Mouse (Mus musculus): Measurements from ENCODE around the gene Grk1.

The Grk1 gene

DNA sequence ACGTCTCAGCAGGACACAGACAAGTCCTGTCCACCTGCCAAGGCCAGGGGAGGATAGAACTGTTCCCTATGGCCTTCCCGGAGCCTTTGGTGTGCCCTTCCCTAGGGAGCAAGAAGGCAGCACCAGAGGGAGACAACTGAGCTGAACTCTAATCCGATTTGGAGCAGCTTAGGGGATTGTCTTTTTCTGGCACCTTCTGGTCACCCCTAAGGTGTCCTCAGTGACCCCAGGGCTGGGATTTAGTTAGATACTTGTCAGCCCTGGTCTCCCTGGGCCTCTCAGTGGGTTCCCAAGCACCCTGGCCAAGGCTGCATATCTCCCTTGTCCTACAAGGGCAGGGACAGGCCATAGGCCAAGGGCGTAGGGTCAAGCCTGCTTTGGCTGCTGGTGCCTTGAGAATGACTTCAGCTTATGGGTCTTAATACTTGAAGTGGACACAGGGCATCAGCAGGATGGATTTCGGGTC lies at the start of gene Grk1:
Grk1 (plus strand) TSS at position 416 of the 466 bp plus-strand sequence.
- DNase-seq (ENCODE audit: low read depth, low spot score): no peak

- DNase-seq (ENCODE audit: low read depth, low spot score): peak; percentile 41
These were observed 48.7 kb upstream of the Grk1 start for GRCm38 (mm10) chr8:13356221-13356620.

DNA sequence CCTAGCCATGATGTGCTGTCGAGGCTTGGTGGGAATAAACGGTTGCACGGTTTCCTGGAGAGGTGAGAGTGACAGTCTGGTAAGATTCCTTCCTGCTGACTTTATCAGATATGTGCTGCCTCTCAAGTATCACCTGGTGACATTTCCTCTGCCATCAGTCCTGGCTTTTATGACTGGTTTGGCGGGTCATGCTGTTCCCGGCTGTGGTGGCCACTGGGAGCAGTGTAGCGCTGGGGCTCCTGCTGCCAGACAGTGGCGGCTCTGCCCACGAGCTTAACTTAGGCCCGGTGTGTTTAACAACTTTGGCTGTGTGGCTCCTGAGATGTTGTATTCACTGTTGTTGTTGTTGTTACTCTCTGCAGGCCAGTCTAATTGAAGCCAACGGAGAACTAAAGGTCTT lies 48.2 kb upstream of the Grk1 start:
- DNase-seq (ENCODE audit: low read depth, low spot score): no peak

GRCm38 (mm10) chr8:13360213-13360612 lies 44.7 kb upstream of the Grk1 start:
- DNase-seq (ENCODE audit: low read depth, low spot score): no peak

DNA sequence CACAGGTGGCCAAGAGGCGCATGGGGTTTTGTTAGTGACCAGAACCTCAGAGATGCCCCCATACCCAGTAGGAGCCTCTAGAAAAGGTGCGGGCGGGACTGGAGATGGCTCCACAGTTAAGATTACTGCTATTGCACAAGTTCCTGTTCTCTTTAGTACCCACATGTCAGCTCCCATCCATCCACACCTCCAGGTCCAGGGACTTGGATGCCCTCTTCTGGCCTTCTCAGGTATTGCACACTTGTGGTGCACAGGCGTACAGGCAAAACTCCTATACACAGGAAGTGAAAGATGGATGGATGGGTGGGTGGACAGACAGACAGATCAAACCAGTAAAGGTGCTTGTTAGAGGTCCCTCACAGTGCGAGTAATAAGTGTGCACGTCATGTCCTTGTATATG lies 43.0 kb upstream of the Grk1 start:
- DNase-seq (ENCODE audit: low read depth, low spot score): peak; percentile 86

GRCm38 (mm10) chr8:13373151-13373662 lies 31.7 kb upstream of the Grk1 start:
- no peak for DNase-seq (ENCODE audit: low read depth, low spot score)

DNA sequence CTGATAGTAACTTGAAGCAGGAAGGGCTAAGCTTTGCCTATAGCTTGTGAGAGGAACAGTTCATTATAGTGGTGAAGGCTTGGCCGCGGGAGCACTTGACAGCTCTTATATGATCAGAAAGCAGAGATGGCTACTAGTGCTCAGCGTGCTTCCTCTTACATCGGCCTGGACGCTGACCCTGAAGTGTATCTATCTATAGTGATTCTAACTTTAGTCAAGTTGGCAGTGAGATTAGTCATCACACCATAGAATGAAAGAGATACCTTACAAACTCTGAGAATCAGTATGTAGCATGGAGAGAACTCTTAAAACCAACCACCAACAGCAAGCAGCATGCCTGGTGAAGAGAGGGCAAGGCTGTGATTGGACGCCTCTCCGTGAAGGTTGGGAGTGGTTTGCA lies 23.3 kb upstream of the Grk1 start:
- DNase-seq (ENCODE audit: low read depth, low spot score): no peak

- DNase-seq (ENCODE audit: low read depth, low spot score): no peak
These were observed 22.3 kb upstream of the Grk1 start for GRCm38 (mm10) chr8:13382536-13382935.

- no peak for DNase-seq (ENCODE audit: low read depth, low spot score)
These were observed 21.9 kb upstream of the Grk1 start for GRCm38 (mm10) chr8:13382999-13383398.

- DNase-seq (ENCODE audit: low read depth, low spot score): no peak
These were observed 18.5 kb upstream of the Grk1 start for GRCm38 (mm10) chr8:13386366-13386765.

- DNase-seq (ENCODE audit: low read depth, low spot score): no peak
These were observed 17.2 kb upstream of the Grk1 start for GRCm38 (mm10) chr8:13387728-13388127.

DNA sequence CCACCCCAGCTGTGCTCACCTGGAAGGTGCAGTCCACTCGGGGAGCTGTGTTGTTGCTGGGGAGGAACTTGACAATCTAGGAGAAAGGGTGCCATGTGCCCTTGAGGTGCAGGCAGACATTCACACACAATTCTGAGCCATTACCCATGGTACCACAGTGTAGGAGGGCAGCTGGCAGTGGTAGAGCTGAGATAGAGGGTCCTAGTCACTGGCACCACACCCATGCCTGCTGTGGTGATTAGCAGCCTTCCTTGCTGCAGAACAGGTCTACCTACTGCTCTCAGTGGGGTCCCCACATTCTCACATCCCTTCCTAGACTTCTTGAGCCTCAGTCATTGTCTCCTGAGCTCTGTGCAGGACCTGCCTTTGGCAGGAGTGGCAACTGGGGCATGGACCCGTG lies 16.1 kb upstream of the Grk1 start:
- DNase-seq (ENCODE audit: low read depth, low spot score): no peak

- DNase-seq (ENCODE audit: low read depth, low spot score): no peak
These were observed 11.0 kb upstream of the Grk1 start for GRCm38 (mm10) chr8:13393869-13394268.

- no peak for DNase-seq (ENCODE audit: low read depth, low spot score)
These were observed 8.2 kb upstream of the Grk1 start, which contains the start of gene Atp4b for GRCm38 (mm10) chr8:13396725-13397124. TSS of gene Atp4b (minus strand) at chr8:13396825.

- DNase-seq (ENCODE audit: low read depth, low spot score): no peak
These were observed 1.4 kb upstream of the Grk1 start for GRCm38 (mm10) chr8:13403517-13403916.

DNA sequence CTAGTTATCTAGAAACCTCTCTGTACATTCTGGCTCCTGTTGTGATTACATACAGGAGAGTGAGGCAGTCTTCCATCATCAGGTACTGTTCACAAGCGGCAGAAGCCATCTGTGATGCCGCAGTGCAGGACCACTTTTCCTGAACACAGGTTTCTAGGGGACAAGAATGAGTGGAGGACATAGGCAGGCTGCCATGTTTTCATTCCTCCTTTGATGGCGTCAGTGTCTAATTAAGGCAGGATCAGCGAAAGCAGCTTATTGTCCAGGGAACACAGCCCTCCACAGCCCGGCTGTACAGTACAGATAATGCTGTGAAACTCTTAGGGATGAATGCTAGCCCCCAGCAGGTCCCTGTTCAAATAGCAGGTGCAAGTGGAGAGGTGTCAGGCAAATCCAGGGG lies 1.1 kb downstream of the Grk1 start:
- no peak for DNase-seq (ENCODE audit: low read depth, low spot score)

DNA sequence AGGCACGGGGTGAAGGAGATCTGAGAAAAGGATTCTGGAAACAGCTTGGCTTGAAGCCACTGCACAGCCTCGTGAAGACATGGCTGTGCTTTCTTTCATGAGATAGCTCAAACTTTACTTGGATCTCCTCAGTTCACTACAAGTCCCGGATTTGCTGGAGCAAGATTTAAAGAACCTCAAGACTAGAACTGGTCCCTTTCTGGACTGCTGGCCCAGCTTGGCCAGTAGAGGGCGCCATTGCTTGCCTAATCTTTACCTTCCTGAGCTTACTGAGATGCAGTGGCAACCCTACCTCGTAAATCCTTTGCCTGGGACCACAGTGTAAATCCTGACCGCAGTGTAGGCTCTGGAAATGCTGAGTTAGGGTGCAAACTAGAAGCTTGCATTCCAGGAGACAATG lies 6.7 kb downstream of the Grk1 start:
- DNase-seq (ENCODE audit: low read depth, low spot score): peak; percentile 82

GRCm38 (mm10) chr8:13412891-13413558 lies 8.1 kb downstream of the Grk1 start:
- DNase-seq (ENCODE audit: low read depth, low spot score): peak; percentile 80

GRCm38 (mm10) chr8:13413823-13414390 lies 9.0 kb downstream of the Grk1 start:
- no peak for DNase-seq (ENCODE audit: low read depth, low spot score)

DNA sequence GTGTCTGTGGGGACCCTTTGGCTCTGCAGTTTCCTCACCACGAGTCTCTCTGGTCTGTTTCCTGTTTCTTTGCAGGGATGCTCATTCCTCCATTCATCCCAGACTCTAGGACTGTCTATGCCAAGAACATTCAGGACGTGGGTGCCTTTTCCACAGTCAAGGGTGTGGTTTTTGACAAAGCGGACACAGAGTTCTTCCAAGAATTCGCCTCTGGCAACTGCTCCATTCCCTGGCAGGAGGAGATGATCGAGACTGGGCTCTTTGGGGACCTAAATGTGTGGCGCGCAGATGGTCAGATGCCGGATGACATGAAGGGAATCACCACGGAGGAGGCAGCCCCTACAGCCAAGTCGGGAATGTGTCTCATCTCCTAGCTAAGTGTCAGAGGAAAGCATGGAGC lies 11.0 kb downstream of the Grk1 start:
- DNase-seq (ENCODE audit: low read depth, low spot score): no peak

DNA sequence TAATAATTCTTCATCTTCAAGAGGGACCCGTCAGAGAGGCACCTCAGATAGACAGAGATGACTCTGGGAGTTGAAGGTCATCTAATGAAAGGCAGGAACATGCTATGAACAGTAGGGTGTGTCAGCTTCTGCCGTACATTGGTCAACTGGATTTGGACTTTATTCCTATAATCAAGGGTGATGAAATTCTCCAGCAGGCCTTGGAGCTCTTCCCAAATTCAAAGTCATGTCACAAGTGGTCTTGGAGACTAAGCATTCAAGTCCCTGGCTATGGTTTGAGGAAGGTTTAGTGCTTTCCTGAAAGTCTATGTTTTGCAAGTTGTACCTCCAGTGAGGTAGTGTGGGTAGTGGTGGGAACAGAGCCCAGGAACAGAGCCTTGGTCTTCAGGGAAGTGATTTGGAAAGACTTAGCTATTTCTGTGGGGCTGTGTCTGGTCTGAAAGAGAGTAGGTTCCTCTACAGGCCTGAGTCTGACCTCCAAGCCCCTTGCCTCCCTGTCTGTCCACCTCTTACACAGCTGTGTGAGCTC lies 14.3 kb downstream of the Grk1 start:
- no peak for DNase-seq (ENCODE audit: low read depth, low spot score)

DNA sequence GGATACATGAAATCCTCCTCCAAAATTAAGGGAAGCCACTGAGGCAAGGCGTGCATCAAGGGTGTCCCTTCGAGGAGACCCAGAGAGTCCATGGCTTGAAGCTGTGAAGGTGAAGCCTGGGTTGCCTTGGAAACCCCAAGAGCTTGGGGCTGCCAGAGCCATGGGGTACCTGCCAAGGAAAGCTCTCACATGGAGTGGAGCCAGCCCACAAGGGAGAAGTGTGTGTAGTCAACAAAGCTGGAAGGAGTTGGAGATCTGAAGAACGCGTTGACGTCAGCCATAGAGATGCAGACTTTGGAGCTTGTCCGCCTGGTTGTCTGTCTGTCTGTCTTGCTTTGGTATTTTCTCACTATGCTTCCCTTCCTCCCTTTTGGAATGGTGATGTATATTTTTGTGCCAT lies 16.1 kb downstream of the Grk1 start:
- DNase-seq (ENCODE audit: low read depth, low spot score): no peak

- DNase-seq (ENCODE audit: low read depth, low spot score): no peak
These were observed 22.5 kb downstream of the Grk1 start for GRCm38 (mm10) chr8:13427351-13427750.
